Mouse (Mus musculus) heart, embryonic 11.5 days (tissue): ENCODE measurements around the gene Usp18. TPM values are rescaled to one million over a fixed set of nuclear protein-coding genes. Genes with fewer than 3 reads are reported as not detected.

Source experiments
- ATAC-seq: fragments of 200-750 bp; cut with Nextera tagmentation; replicated peaks from 2 replicates; pipeline ENCODE4 v1.8.0; 2017; ENCODE audit warnings: moderate library complexity; ENCODE audit not compliant: insufficient number of reproducible peaks, low FRiP score, low TSS enrichment
- H3K27ac ChIP-seq: fragments of 300-500 bp; sonication (generic); 2 replicates; pipeline ENCODE4 v1.5.1; 2014; ENCODE audit warnings: mild to moderate bottlenecking, low read depth, low read length
- H3K27me3 ChIP-seq: fragments of 300-500 bp; sonication (generic); 2 replicates; pipeline ENCODE4 v1.6.1; 2014; ENCODE audit warnings: mild to moderate bottlenecking, low read length, mixed read lengths; ENCODE audit not compliant: control insufficient read depth, insufficient read depth
- H3K36me3 ChIP-seq: fragments of 300-500 bp; sonication (generic); 2 replicates; pipeline ENCODE4 v1.6.1; 2014; ENCODE audit warnings: mild to moderate bottlenecking, low read length, moderate library complexity, mixed read lengths; ENCODE audit not compliant: control insufficient read depth, insufficient read depth
- H3K4me1 ChIP-seq: fragments of 300-500 bp; sonication (generic); 2 replicates; pipeline ENCODE4 v1.6.1; 2014; ENCODE audit warnings: low read length; ENCODE audit not compliant: control insufficient read depth, insufficient read depth
- H3K4me2 ChIP-seq: fragments of 300-500 bp; sonication (generic); 2 replicates; pipeline ENCODE4 v1.6.1; 2014; ENCODE audit warnings: mild to moderate bottlenecking, moderate library complexity
- H3K4me3 ChIP-seq: fragments of 300-500 bp; sonication (generic); 2 replicates; pipeline ENCODE4 v1.5.1; 2014; ENCODE audit warnings: low read depth, low read length
- H3K9ac ChIP-seq: fragments of 300-500 bp; sonication (generic); 2 replicates; pipeline ENCODE4 v1.6.1; 2014; ENCODE audit warnings: mild to moderate bottlenecking, low read depth, low read length, moderate library complexity
- H3K9me3 ChIP-seq: fragments of 300-500 bp; sonication (generic); replicated peaks from 2 replicates; pipeline ENCODE4 v1.6.1; 2016; ENCODE audit warnings: low read length; ENCODE audit not compliant: control insufficient read depth
- WGBS: fragments of 180-500 bp; shearing (Covaris S2); extraction: QIAGEN DNeasy Blood & Tissue Kit; methylation state at CpG from one replicate; pipeline ENCODE4 v1.1.7; 2014; ENCODE audit not compliant: insufficient replicate concordance; 5-methylcytosine and 5-hydroxymethylcytosine counted together
- polyA plus RNA-seq: library from polyadenylated mRNA; unstranded; fragments of >200 nt; fragmentation: Nextera tagmentation; extraction: Ambion mirVana; gene quantifications from 2 replicates; pipeline ENCODE4 v1.2.1, GENCODE M21; 2014

The Usp18 gene
- polyA plus RNA-seq, 1 experiment from 2014 or later = 0.67 TPM

DNA sequence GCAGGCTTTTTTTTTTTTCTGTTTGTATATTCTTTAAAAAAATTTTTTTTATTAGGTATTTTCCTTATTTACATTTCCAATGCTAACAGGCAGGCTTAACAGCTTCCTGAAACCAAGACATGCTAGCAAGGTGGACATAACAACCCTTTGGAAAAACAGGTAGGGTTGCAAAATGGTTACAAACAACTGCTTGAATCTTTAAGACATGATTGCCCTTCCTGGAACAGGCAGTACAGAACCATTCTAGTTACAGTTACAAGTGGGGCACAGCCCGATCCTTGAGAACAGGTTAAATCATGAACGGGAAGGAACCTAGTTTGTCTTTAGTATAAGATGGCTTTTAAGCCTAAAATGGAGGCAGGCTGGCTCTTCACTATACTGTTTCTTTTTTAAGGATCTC is 9.3 kb upstream of the Usp18 start:
- Histone ChIP-seq H3K36me3 (no peaks in the 10 kb centered on the region), H3K4me2 (no peak overlapping the region), H3K4me3 (no peak overlapping the region), H3K27me3 (peaks cover 3% of the 10 kb centered on the region; the same call in 1 of the 2 replicates), H3K4me1 (no peaks in the 10 kb centered on the region), H3K27ac (no peak overlapping the region), H3K9ac (no peak overlapping the region), H3K9me3 (no peaks in the 10 kb centered on the region)
- WGBS = 84% methylated on average over 2 of the region's 2 CpGs
- ATAC-seq = no peak

DNA sequence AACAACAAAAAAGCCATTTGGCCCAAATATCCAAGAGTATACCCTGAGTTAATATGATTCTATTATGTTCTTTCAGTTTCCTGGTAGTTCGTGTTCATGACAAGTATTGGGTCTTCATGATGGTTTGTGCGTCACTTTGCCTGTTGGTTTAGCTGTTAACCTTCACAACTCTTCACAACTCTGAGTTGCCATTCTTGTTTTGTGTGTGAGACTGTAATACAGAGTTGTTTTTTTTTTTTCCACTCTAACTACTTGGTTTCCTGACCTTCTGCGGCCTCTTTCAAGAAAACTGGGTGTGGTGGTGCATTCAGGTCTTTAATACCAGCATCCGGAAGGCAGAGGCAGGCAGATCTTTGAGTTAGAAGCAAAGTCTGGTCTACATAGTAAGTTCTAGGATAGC is 7.5 kb upstream of the Usp18 start:
- ATAC-seq = no peak
- H3K9ac ChIP-seq = no peak overlapping the region
- no peaks in the 10 kb centered on the region for H3K4me1 ChIP-seq
- H3K36me3 ChIP-seq = no peaks in the 10 kb centered on the region
- H3K9me3 ChIP-seq = no peaks in the 10 kb centered on the region
- H3K4me2 ChIP-seq = no peak overlapping the region
- peaks cover 6% of the 10 kb centered on the region for H3K27me3 ChIP-seq
- no peak overlapping the region for H3K4me3 ChIP-seq
- 90% methylated on average over 4 of the region's 4 CpGs for WGBS
- H3K27ac ChIP-seq = no peak overlapping the region

DNA sequence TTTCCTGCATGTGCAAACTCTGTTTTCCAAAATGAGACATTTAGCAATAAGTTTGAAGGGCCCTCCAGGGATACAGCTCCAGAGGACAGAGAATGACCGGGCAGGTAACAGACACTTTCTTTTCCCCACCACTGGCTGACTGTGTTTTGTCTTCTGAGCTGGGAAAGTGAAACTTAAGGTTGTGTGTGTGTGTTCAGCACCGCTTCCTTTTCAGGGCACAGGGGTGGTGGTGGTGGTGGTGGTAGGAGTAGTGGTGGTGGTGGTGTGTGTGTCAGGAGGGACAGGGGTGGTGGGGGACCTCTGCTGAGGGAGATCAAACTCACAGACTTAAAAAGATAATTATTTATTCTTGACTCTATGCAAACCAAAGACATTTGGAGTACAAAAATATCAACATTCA is 3.9 kb upstream of the Usp18 start:
- no peak overlapping the region for H3K4me2 ChIP-seq
- H3K27ac ChIP-seq = no peak overlapping the region
- H3K4me3 ChIP-seq = no peak overlapping the region
- WGBS = 69% methylated on average over 2 of the region's 2 CpGs
- no peaks in the 10 kb centered on the region for H3K36me3 ChIP-seq
- ATAC-seq = no peak
- H3K4me1 ChIP-seq = no peaks in the 10 kb centered on the region; the same call in 1 of the 2 replicates
- H3K9ac ChIP-seq = no peak overlapping the region
- H3K27me3 ChIP-seq = peaks cover 8% of the 10 kb centered on the region
- H3K9me3 ChIP-seq = no peaks in the 10 kb centered on the region

DNA sequence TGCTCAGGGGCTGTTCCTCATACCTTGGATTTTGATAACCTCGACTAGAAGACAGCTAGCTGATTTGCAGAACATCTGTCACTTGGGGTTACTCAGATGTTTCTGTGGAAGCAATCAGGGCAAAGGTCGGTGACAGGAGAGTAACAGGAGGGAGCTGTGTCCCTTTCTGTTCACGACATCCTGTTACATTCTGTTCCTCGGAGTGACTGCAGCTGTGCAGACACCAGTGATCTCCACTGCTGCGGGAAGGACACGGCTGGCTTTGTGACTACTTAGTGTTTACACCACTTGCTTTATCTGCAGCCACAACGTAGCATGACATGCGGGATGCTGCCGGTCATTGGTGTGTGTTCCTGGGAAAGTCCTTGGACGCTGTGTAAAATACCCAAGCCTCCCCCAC is 2.5 kb upstream of the Usp18 start:
- peaks cover 8% of the 10 kb centered on the region for H3K27me3 ChIP-seq
- H3K4me3 ChIP-seq = no peak overlapping the region
- WGBS = 34% methylated on average over 10 of the region's 10 CpGs
- no peaks in the 10 kb centered on the region for H3K9me3 ChIP-seq
- ATAC-seq = no peak
- H3K4me2 ChIP-seq = no peak overlapping the region
- no peak overlapping the region for H3K27ac ChIP-seq
- H3K36me3 ChIP-seq = no peaks in the 10 kb centered on the region
- no peaks in the 10 kb centered on the region; the same call in 1 of the 2 replicates for H3K4me1 ChIP-seq
- H3K9ac ChIP-seq = no peak overlapping the region

DNA sequence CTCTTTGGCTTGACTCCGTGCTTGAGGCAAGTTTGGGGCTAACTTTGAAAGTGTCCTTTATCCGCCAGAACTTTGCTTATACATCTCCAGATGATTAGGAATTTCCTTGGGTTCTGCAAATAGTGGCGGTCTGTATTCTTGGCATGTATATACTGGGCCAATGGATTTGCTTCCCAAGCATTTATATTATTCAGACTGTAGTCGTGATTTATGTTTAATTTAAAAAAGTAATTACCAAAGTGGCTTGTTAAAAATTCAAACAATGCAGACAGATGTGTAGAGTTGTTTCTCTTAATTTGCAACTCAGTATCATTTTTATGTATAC is 293 bp downstream of the Usp18 start:
- H3K4me3 ChIP-seq = peak overlapping the region; percentile 60
- H3K36me3 ChIP-seq = no peaks in the 10 kb centered on the region
- peak overlapping the region; percentile 62 for H3K9ac ChIP-seq
- H3K4me1 ChIP-seq = no peaks in the 10 kb centered on the region; the same call in 1 of the 2 replicates
- no peak; the same call in 1 of the 2 replicates for ATAC-seq
- no peak overlapping the region for H3K27ac ChIP-seq
- H3K4me2 ChIP-seq = peak overlapping the region; percentile 76
- H3K9me3 ChIP-seq = no peaks in the 10 kb centered on the region
- peaks cover 6% of the 10 kb centered on the region for H3K27me3 ChIP-seq
- 10% methylated on average over 4 of the region's 4 CpGs for WGBS

DNA sequence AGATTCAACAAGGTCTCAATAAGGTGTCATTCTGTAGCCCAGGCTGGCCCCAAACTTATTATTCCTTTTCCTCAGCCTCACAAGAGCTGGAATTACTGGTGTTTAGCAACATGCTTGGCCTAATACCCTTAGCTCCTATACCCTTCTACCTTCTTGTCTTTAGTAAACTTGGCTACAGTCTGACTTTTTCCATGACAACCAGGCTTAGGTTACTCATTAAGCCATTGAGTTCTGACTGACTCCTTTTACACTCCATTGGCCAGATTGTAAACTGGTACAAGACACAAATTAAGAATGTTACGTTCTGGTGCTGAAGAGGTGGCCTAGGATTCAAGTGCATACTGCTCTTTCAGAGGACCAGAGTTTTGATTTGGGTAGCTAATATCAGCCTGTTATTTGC is 4.7 kb downstream of the Usp18 start:
- WGBS = 77% methylated on average over 1 of the region's 1 CpGs
- H3K4me2 ChIP-seq = no peak overlapping the region
- H3K27me3 ChIP-seq = no peaks in the 10 kb centered on the region; the same call in 1 of the 2 replicates
- no peaks in the 10 kb centered on the region for H3K4me1 ChIP-seq
- H3K4me3 ChIP-seq = no peak overlapping the region
- H3K36me3 ChIP-seq = no peaks in the 10 kb centered on the region
- H3K9me3 ChIP-seq = no peaks in the 10 kb centered on the region
- H3K27ac ChIP-seq = no peak overlapping the region
- no peak overlapping the region for H3K9ac ChIP-seq
- ATAC-seq = no peak

DNA sequence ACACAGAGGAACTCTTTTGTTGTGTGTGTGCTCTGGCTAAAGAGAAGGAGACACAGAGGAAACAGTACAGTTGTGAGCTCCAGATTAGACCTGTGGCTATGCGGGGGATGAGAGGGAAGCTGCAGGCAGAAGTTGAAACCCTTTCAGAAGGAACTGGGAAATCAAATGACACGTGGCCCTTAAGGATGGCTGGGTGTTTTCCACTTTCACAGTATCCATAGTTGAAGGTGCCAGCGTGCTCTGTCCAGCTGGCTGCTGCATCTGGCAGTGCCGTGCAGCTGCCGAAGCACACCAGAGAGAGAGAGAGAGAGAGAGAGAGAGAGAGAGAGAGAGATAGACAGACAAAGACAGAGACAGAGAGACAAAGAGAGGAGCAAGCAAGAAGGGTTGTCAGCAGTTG is 5.5 kb downstream of the Usp18 start:
- H3K27me3 ChIP-seq = no peaks in the 10 kb centered on the region; the same call in 1 of the 2 replicates
- no peak overlapping the region for H3K4me2 ChIP-seq
- no peak for ATAC-seq
- H3K27ac ChIP-seq = no peak overlapping the region
- no peaks in the 10 kb centered on the region for H3K4me1 ChIP-seq
- H3K4me3 ChIP-seq = no peak overlapping the region
- WGBS = 68% methylated on average over 5 of the region's 5 CpGs
- H3K36me3 ChIP-seq = no peaks in the 10 kb centered on the region
- no peaks in the 10 kb centered on the region for H3K9me3 ChIP-seq
- H3K9ac ChIP-seq = no peak overlapping the region

DNA sequence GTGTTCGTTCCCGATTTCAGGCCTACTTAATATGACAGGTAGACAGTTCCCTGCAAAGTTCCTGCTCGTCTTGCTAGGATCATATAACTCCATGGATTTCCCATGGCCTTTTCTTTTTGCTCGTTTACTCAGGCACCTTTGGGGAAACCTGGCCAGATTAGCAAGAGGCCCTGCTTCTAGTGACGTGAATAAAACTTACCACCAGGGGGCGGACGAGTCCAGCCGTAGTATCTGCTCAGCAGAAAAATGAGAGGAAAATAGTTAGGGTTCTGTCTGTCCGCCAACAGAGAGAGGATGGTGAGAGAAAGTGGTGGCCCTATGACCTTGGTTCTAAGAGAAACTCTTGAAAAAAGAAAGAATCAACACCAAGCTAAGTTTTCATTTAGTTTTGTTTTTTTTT is 14.8 kb downstream of the Usp18 start:
- Histone ChIP-seq H3K4me1 (no peaks in the 10 kb centered on the region), H3K9me3 (no peaks in the 10 kb centered on the region), H3K27ac (no peak overlapping the region), H3K36me3 (no peaks in the 10 kb centered on the region), H3K4me3 (no peak overlapping the region), H3K4me2 (no peak overlapping the region), H3K27me3 (no peaks in the 10 kb centered on the region), H3K9ac (no peak overlapping the region)
- WGBS = 28% methylated on average over 9 of the region's 9 CpGs
- ATAC-seq = no peak

DNA sequence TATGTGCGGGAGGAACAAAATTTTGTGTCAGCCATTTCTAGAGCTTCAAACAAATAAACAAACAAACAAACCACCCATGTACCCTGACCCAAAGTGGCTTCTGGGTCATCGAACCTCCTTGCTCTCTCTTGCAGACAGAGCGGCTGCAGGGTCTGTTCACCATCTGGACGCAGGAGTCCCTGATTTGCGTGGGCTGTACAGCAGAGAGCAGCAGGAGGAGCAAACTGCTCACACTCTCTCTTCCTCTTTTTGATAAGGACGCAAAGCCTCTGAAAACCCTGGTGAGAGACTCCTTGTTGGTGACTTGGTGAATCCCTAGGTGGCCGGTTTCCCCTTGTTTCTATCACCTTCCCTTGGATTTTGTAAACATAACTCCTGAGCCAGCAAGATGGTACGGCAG is 15.5 kb downstream of the Usp18 start:
- 60% methylated on average over 8 of the region's 8 CpGs for WGBS
- H3K4me1 ChIP-seq = no peaks in the 10 kb centered on the region
- H3K9me3 ChIP-seq = no peaks in the 10 kb centered on the region
- H3K27me3 ChIP-seq = no peaks in the 10 kb centered on the region
- H3K9ac ChIP-seq = no peak overlapping the region
- H3K4me3 ChIP-seq = no peak overlapping the region
- no peak overlapping the region for H3K27ac ChIP-seq
- H3K36me3 ChIP-seq = no peaks in the 10 kb centered on the region
- ATAC-seq = no peak
- no peak overlapping the region for H3K4me2 ChIP-seq
